Mouse (Mus musculus) midbrain, embryonic 10.5 days (tissue): ENCODE data around the gene Rpl12. TPM values are rescaled to one million over a fixed set of nuclear protein-coding genes. Genes with fewer than 3 reads are reported as not detected.

Experiments used
- DNase-seq: peaks from one replicate; pipeline ENCODE4 v3.0.0-alpha.2; 2017; ENCODE audit warnings: low spot score
- H3K27ac ChIP-seq: fragments of 300-500 bp; sonication (generic); replicated peaks from 2 replicates; pipeline ENCODE4 v1.5.1; 2016; ENCODE audit warnings: mild to moderate bottlenecking
- H3K27me3 ChIP-seq: fragments of 300-500 bp; sonication (generic); 2 replicates; pipeline ENCODE4 v1.6.1; 2016; ENCODE audit warnings: low read depth, mild to moderate bottlenecking; ENCODE audit not compliant: poor library complexity, severe bottlenecking
- H3K36me3 ChIP-seq: fragments of 300-500 bp; sonication (generic); 2 replicates; pipeline ENCODE4 v1.6.1; 2016; ENCODE audit warnings: mild to moderate bottlenecking, moderate library complexity
- H3K4me1 ChIP-seq: fragments of 300-500 bp; sonication (generic); 2 replicates; pipeline ENCODE4 v1.6.1; 2016
- H3K4me3 ChIP-seq: fragments of 300-500 bp; sonication (generic); 2 replicates; pipeline ENCODE4 v1.5.1; 2016; ENCODE audit warnings: mild to moderate bottlenecking, moderate library complexity
- H3K9me3 ChIP-seq: fragments of 300-500 bp; sonication (generic); replicated peaks from 2 replicates; pipeline ENCODE4 v1.6.1; 2016; ENCODE audit warnings: mild to moderate bottlenecking
- WGBS: fragments of 180-500 bp; shearing (Covaris S2); methylation state at CpG from one replicate; pipeline ENCODE4 v1.1.7; 2016; 5-methylcytosine and 5-hydroxymethylcytosine counted together
- polyA plus RNA-seq: library from polyadenylated mRNA; unstranded; fragments of >200 nt; fragmentation: Nextera tagmentation; extraction: Ambion mirVana; gene quantifications from 2 replicates; pipeline ENCODE4 v1.2.1, GENCODE M21; 2016

Gene Rpl12
- 144 and 172 TPM in 2 replicates for polyA plus RNA-seq

- peaks cover 54% of the 10 kb centered on the region for H3K4me1 ChIP-seq
- H3K4me3 ChIP-seq, result peak within 1 kb of the TSS; percentile 82
- H3K9me3 ChIP-seq, result no peaks in the 10 kb centered on the region
- 3% methylated on average over 55 of the region's 55 CpGs for WGBS
- H3K36me3 ChIP-seq, result peaks cover 48% of the 10 kb centered on the region
- peak; percentile 91 for DNase-seq
- H3K27ac ChIP-seq, result peak within 1 kb of the TSS; percentile 92
- no peaks in the 10 kb centered on the region for H3K27me3 ChIP-seq
These were observed at the start of gene Rpl12, which contains the start of gene Lrsam1 for GRCm38 (mm10) chr2:32961192-32961995. Gene Rpl12, plus strand, starts transcription at chr2:32961559. Gene Lrsam1, minus strand, starts transcription at chr2:32961614.

- Histone ChIP-seq H3K27me3 (no peaks in the 10 kb centered on the region), H3K9me3 (no peaks in the 10 kb centered on the region), H3K36me3 (peaks cover 21% of the 10 kb centered on the region), H3K4me3 (no peak overlapping the region), H3K27ac (no peak overlapping the region), H3K4me1 (peaks cover 39% of the 10 kb centered on the region)
- WGBS, result 88% methylated on average over 7 of the region's 7 CpGs
- DNase-seq, result no peak
These were observed 49.6 kb upstream of the Rpl12 start for GRCm38 (mm10) chr2:32911639-32912182.

GRCm38 (mm10) chr2:32912210-32912804 lies 49.1 kb upstream of the Rpl12 start:
- H3K36me3 ChIP-seq, result peaks cover 21% of the 10 kb centered on the region
- WGBS, result 32% methylated on average over 19 of the region's 19 CpGs

GRCm38 (mm10) chr2:32914362-32914761 lies 47.0 kb upstream of the Rpl12 start:
- peaks cover 13% of the 10 kb centered on the region for H3K4me1 ChIP-seq
- no peaks in the 10 kb centered on the region for H3K9me3 ChIP-seq
- H3K27ac ChIP-seq, result peak overlapping the region; percentile 65
- no peak overlapping the region for H3K4me3 ChIP-seq
- 73% methylated on average over 5 of the region's 5 CpGs for WGBS
- peaks cover 28% of the 10 kb centered on the region for H3K36me3 ChIP-seq
- no peaks in the 10 kb centered on the region for H3K27me3 ChIP-seq
- DNase-seq, result no peak

More at GRCm38 (mm10) chr2:32912210-32912804, 49.1 kb upstream of the Rpl12 start:
- H3K27me3 ChIP-seq, result no peaks in the 10 kb centered on the region
- H3K9me3 ChIP-seq, result no peaks in the 10 kb centered on the region
- no peak overlapping the region for H3K27ac ChIP-seq
- H3K4me3 ChIP-seq, result no peak overlapping the region
- peak; percentile 82 for DNase-seq
- peaks cover 33% of the 10 kb centered on the region for H3K4me1 ChIP-seq

- DNase-seq, result peak; percentile 36
- no peaks in the 10 kb centered on the region for H3K27me3 ChIP-seq
- H3K9me3 ChIP-seq, result no peaks in the 10 kb centered on the region
- H3K27ac ChIP-seq, result peak overlapping the region; percentile 65
- H3K4me1 ChIP-seq, result peaks cover 13% of the 10 kb centered on the region
- 56% methylated on average over 3 of the region's 3 CpGs for WGBS
- H3K36me3 ChIP-seq, result peaks cover 31% of the 10 kb centered on the region
- H3K4me3 ChIP-seq, result no peak overlapping the region
These were observed 46.5 kb upstream of the Rpl12 start for GRCm38 (mm10) chr2:32914896-32915295.

GRCm38 (mm10) chr2:32917526-32917925 lies 43.8 kb upstream of the Rpl12 start:
- H3K4me3 ChIP-seq, result no peak overlapping the region
- peaks cover 39% of the 10 kb centered on the region for H3K36me3 ChIP-seq
- DNase-seq, result no peak
- no peaks in the 10 kb centered on the region for H3K9me3 ChIP-seq
- H3K27me3 ChIP-seq, result no peaks in the 10 kb centered on the region
- 88% methylated on average over 11 of the region's 11 CpGs for WGBS
- H3K4me1 ChIP-seq, result peaks cover 13% of the 10 kb centered on the region
- no peak overlapping the region for H3K27ac ChIP-seq

- no peak for DNase-seq
- H3K4me1 ChIP-seq, result peaks cover 13% of the 10 kb centered on the region
- WGBS, result 82% methylated on average over 9 of the region's 9 CpGs
- no peaks in the 10 kb centered on the region for H3K27me3 ChIP-seq
- H3K4me3 ChIP-seq, result no peak overlapping the region
- no peak overlapping the region for H3K27ac ChIP-seq
- no peaks in the 10 kb centered on the region for H3K9me3 ChIP-seq
- peaks cover 48% of the 10 kb centered on the region for H3K36me3 ChIP-seq
These were observed 43.0 kb upstream of the Rpl12 start for GRCm38 (mm10) chr2:32918391-32918790.

- H3K9me3 ChIP-seq, result no peaks in the 10 kb centered on the region
- 81% methylated on average over 7 of the region's 7 CpGs for WGBS
- H3K4me3 ChIP-seq, result no peak overlapping the region
- H3K27me3 ChIP-seq, result no peaks in the 10 kb centered on the region
- no peak for DNase-seq
- H3K4me1 ChIP-seq, result no peaks in the 10 kb centered on the region
- H3K36me3 ChIP-seq, result peaks cover 60% of the 10 kb centered on the region
- no peak overlapping the region for H3K27ac ChIP-seq
These were observed 40.1 kb upstream of the Rpl12 start for GRCm38 (mm10) chr2:32921235-32921634.

- DNase-seq, result no peak
- no peaks in the 10 kb centered on the region for H3K9me3 ChIP-seq
- H3K27ac ChIP-seq, result peak overlapping the region; percentile 23; the same call in 1 of the 2 replicates
- H3K4me3 ChIP-seq, result no peak overlapping the region
- H3K36me3 ChIP-seq, result peaks cover 60% of the 10 kb centered on the region
- H3K4me1 ChIP-seq, result no peaks in the 10 kb centered on the region
- 93% methylated on average over 15 of the region's 15 CpGs for WGBS
- no peaks in the 10 kb centered on the region for H3K27me3 ChIP-seq
These were observed 39.5 kb upstream of the Rpl12 start for GRCm38 (mm10) chr2:32921801-32922380.

- Histone ChIP-seq H3K27me3 (no peaks in the 10 kb centered on the region), H3K4me3 (no peak overlapping the region), H3K9me3 (no peaks in the 10 kb centered on the region), H3K4me1 (no peaks in the 10 kb centered on the region), H3K27ac (peak overlapping the region; percentile 23; the same call in 1 of the 2 replicates), H3K36me3 (peaks cover 60% of the 10 kb centered on the region)
- WGBS, result 88% methylated on average over 13 of the region's 13 CpGs
- no peak for DNase-seq
These were observed 38.8 kb upstream of the Rpl12 start for GRCm38 (mm10) chr2:32922564-32922963.

GRCm38 (mm10) chr2:32923551-32924250 lies 37.7 kb upstream of the Rpl12 start:
- Histone ChIP-seq H3K9me3 (no peaks in the 10 kb centered on the region), H3K27ac (no peak overlapping the region), H3K27me3 (no peaks in the 10 kb centered on the region), H3K36me3 (peaks cover 60% of the 10 kb centered on the region), H3K4me1 (peaks cover 7% of the 10 kb centered on the region; the same call in 1 of the 2 replicates), H3K4me3 (no peak overlapping the region)
- WGBS, result 94% methylated on average over 24 of the region's 24 CpGs
- no peak for DNase-seq

- peaks cover 56% of the 10 kb centered on the region for H3K36me3 ChIP-seq
- H3K27ac ChIP-seq, result no peak overlapping the region
- peaks cover 7% of the 10 kb centered on the region; the same call in 1 of the 2 replicates for H3K4me1 ChIP-seq
- DNase-seq, result no peak
- H3K4me3 ChIP-seq, result no peak overlapping the region
- WGBS, result 76% methylated on average over 10 of the region's 10 CpGs
- no peaks in the 10 kb centered on the region for H3K27me3 ChIP-seq
- no peaks in the 10 kb centered on the region for H3K9me3 ChIP-seq
These were observed 37.0 kb upstream of the Rpl12 start for GRCm38 (mm10) chr2:32924306-32924844.
